Mouse (Mus musculus) gastrocnemius, postnatal 4 days (tissue): ENCODE measurements around the gene Emid1. TPM values are rescaled to one million over a fixed set of nuclear protein-coding genes. Genes with fewer than 3 reads are reported as not detected.
A peak's percentile ranks its signal among the peaks of the same experiment; 100 is the strongest.

Experiments
- DNase-seq, 2 experiments: peaks; one replicate each; pipeline ENCODE4 v3.0.0; 2021 to 2022; ENCODE audit warnings: low spot score in 2 of 2, mixed read lengths in 2 of 2
- total RNA-seq, 2 experiments: library from RNA; stranded (reverse); gene quantifications; 2 replicates each; pipeline ENCODE4 v1.2.3; 2021

Gene Emid1
- total RNA-seq, 2 experiments from 2014 or later = 17.4 to 20.4 TPM

GRCm38 (mm10) chr11:5164310-5164709, 12.3 kb upstream of the Emid1 start:
- DNase-seq = no peak

- no peak for DNase-seq
Measured at GRCm38 (mm10) chr11:5163421-5163820, 11.4 kb upstream of the Emid1 start.

- DNase-seq = no peak
Measured at GRCm38 (mm10) chr11:5160722-5161485, 8.8 kb upstream of the Emid1 start.

GRCm38 (mm10) chr11:5158056-5158455, 6.0 kb upstream of the Emid1 start:
- no peak for DNase-seq

- no peak for DNase-seq
Measured at GRCm38 (mm10) chr11:5154961-5155805, 3.1 kb upstream of the Emid1 start.

GRCm38 (mm10) chr11:5151247-5151630, 818 bp downstream of the Emid1 start:
- no peak for DNase-seq

- peak; percentile 21 to 56 for DNase-seq
Measured at GRCm38 (mm10) chr11:5150416-5151246, 1.4 kb downstream of the Emid1 start.

- no peak for DNase-seq
Measured at GRCm38 (mm10) chr11:5149955-5150354, 2.1 kb downstream of the Emid1 start.

GRCm38 (mm10) chr11:5149249-5149648, 2.8 kb downstream of the Emid1 start:
- DNase-seq = no peak

- DNase-seq = no peak
Measured at GRCm38 (mm10) chr11:5145600-5145999, 6.5 kb downstream of the Emid1 start.

- DNase-seq = no peak
Measured at GRCm38 (mm10) chr11:5141965-5142364, 10.1 kb downstream of the Emid1 start.

GRCm38 (mm10) chr11:5141252-5141651, 10.8 kb downstream of the Emid1 start:
- DNase-seq = no peak

GRCm38 (mm10) chr11:5140619-5141018, 11.4 kb downstream of the Emid1 start:
- DNase-seq = peak; percentile 63

GRCm38 (mm10) chr11:5139372-5139771, 12.7 kb downstream of the Emid1 start:
- DNase-seq = no peak

GRCm38 (mm10) chr11:5138642-5139041, 13.4 kb downstream of the Emid1 start:
- DNase-seq = no peak

GRCm38 (mm10) chr11:5135914-5136313, 16.1 kb downstream of the Emid1 start:
- DNase-seq = peak in 1 of 2 experiments; percentile 52

- no peak for DNase-seq
Measured at GRCm38 (mm10) chr11:5132751-5133150, 19.3 kb downstream of the Emid1 start.

GRCm38 (mm10) chr11:5130111-5130665, 21.9 kb downstream of the Emid1 start:
- no peak for DNase-seq

GRCm38 (mm10) chr11:5129035-5129480, 23.0 kb downstream of the Emid1 start:
- DNase-seq = no peak

GRCm38 (mm10) chr11:5125713-5126112, 26.3 kb downstream of the Emid1 start:
- no peak for DNase-seq
